Mouse (Mus musculus) cerebral cortex, adult 2 months (tissue): ENCODE results near the gene Btn2a2.

Source experiments
- WGBS: fragments of 180-500 bp; shearing (Covaris S2); methylation state at CpG from one replicate; pipeline ENCODE4 v1.1.7; 2018; 5-methylcytosine and 5-hydroxymethylcytosine counted together

Gene Btn2a2

GRCm38 (mm10) chr13:23521703-23522102, 33.0 kb upstream of the Btn2a2 start:
- 1% methylated on average over 14 of the region's 14 CpGs for WGBS

- whole genome bisulfite sequencing, result under 1% methylated on average over 10 of the region's 10 CpGs
These were observed 30.8 kb upstream of the Btn2a2 start for GRCm38 (mm10) chr13:23519416-23519815.

- WGBS, result under 1% methylated on average over 6 of the region's 6 CpGs
These were observed 30.2 kb upstream of the Btn2a2 start for GRCm38 (mm10) chr13:23518885-23519284.

- WGBS, result under 1% methylated on average over 6 of the region's 6 CpGs
These were observed 29.6 kb upstream of the Btn2a2 start for GRCm38 (mm10) chr13:23518295-23518603.

- WGBS, result under 1% methylated on average over 27 of the region's 27 CpGs
These were observed 29.1 kb upstream of the Btn2a2 start for GRCm38 (mm10) chr13:23517603-23518294.

- under 1% methylated on average over 19 of the region's 19 CpGs for WGBS
These were observed 28.4 kb upstream of the Btn2a2 start for GRCm38 (mm10) chr13:23516822-23517602.

GRCm38 (mm10) chr13:23515826-23516620, 27.4 kb upstream of the Btn2a2 start:
- WGBS, result 66% methylated on average over 15 of the region's 15 CpGs

GRCm38 (mm10) chr13:23515281-23515680, 26.6 kb upstream of the Btn2a2 start:
- WGBS, result 85% methylated on average over 5 of the region's 5 CpGs

- 100% methylated on average over 1 of the region's 1 CpGs for WGBS
These were observed 24.9 kb upstream of the Btn2a2 start for GRCm38 (mm10) chr13:23513517-23513916.

- 73% methylated on average over 1 of the region's 1 CpGs for WGBS
These were observed 21.5 kb upstream of the Btn2a2 start for GRCm38 (mm10) chr13:23510127-23510526.

GRCm38 (mm10) chr13:23506819-23507515, 18.3 kb upstream of the Btn2a2 start:
- 54% methylated on average over 14 of the region's 14 CpGs for WGBS

- 55% methylated on average over 13 of the region's 13 CpGs for WGBS
These were observed 17.7 kb upstream of the Btn2a2 start for GRCm38 (mm10) chr13:23506351-23506750.

- WGBS, result 44% methylated on average over 14 of the region's 14 CpGs
These were observed 17.1 kb upstream of the Btn2a2 start for GRCm38 (mm10) chr13:23505662-23506345.

GRCm38 (mm10) chr13:23503797-23504196, 15.1 kb upstream of the Btn2a2 start:
- 6% methylated on average over 9 of the region's 9 CpGs for WGBS

GRCm38 (mm10) chr13:23502916-23503315, 14.3 kb upstream of the Btn2a2 start:
- WGBS, result 67% methylated on average over 4 of the region's 4 CpGs

GRCm38 (mm10) chr13:23502031-23502567, 13.4 kb upstream of the Btn2a2 start:
- 47% methylated on average over 9 of the region's 9 CpGs for WGBS

- WGBS, result 37% methylated on average over 5 of the region's 5 CpGs
These were observed 12.9 kb upstream of the Btn2a2 start for GRCm38 (mm10) chr13:23501511-23501910.

- 10% methylated on average over 17 of the region's 17 CpGs for WGBS
These were observed 12.0 kb upstream of the Btn2a2 start for GRCm38 (mm10) chr13:23500424-23501200.

- WGBS, result 41% methylated on average over 7 of the region's 7 CpGs
These were observed 11.3 kb upstream of the Btn2a2 start for GRCm38 (mm10) chr13:23499943-23500342.

GRCm38 (mm10) chr13:23498653-23499052, 10.0 kb upstream of the Btn2a2 start:
- WGBS, result 12% methylated on average over 10 of the region's 10 CpGs
